Mouse (Mus musculus) liver, postnatal 0 days (tissue): ENCODE results near the gene Snu13. TPM values are rescaled to one million over a fixed set of nuclear protein-coding genes. Genes with fewer than 3 reads are reported as not detected.

ENCODE experiments used
- ATAC-seq: fragments of 200-750 bp; cut with Nextera tagmentation; 2 replicates; pipeline ENCODE4 v1.8.0; 2017; ENCODE audit warnings: mild to moderate bottlenecking, moderate library complexity
- DNase-seq: peaks from one replicate; pipeline ENCODE4 v3.0.0-alpha.2; 2016
- H3K27ac ChIP-seq: fragments of 300-500 bp; sonication (generic); 2 replicates; pipeline ENCODE4 v1.5.1; 2014; ENCODE audit warnings: antibody characterized with exemption, moderate library complexity, mild to moderate bottlenecking, low read depth
- H3K27me3 ChIP-seq: fragments of 300-500 bp; sonication (generic); 2 replicates; pipeline ENCODE4 v1.6.1; 2014; ENCODE audit warnings: low read length, control low read depth, mixed read lengths; ENCODE audit not compliant: insufficient read depth
- H3K36me3 ChIP-seq: fragments of 300-500 bp; sonication (generic); replicated peaks from 2 replicates; pipeline ENCODE4 v1.6.1; 2014; ENCODE audit warnings: mild to moderate bottlenecking, control low read depth, low read length, moderate library complexity, mixed read lengths; ENCODE audit not compliant: insufficient read depth
- H3K4me1 ChIP-seq: fragments of 300-500 bp; sonication (generic); 2 replicates; pipeline ENCODE4 v1.6.1; 2014; ENCODE audit warnings: antibody characterized with exemption, mild to moderate bottlenecking, control low read depth; ENCODE audit not compliant: insufficient read depth
- H3K4me2 ChIP-seq: fragments of 300-500 bp; sonication (generic); 2 replicates; pipeline ENCODE4 v1.6.1; 2014; ENCODE audit warnings: low read depth, mild to moderate bottlenecking, low read length, moderate library complexity, mixed read lengths
- H3K4me3 ChIP-seq: fragments of 300-500 bp; sonication (generic); 2 replicates; pipeline ENCODE4 v1.5.1; 2014; ENCODE audit warnings: low read depth, low read length
- H3K9ac ChIP-seq: fragments of 300-500 bp; sonication (generic); replicated peaks from 2 replicates; pipeline ENCODE4 v1.6.1; 2014; ENCODE audit warnings: mild to moderate bottlenecking, moderate library complexity
- H3K9me3 ChIP-seq: fragments of 300-500 bp; sonication (generic); 2 replicates; pipeline ENCODE4 v1.6.1; 2016; ENCODE audit warnings: mild to moderate bottlenecking, control low read depth, low read length, mixed read lengths
- CTCF ChIP-seq: sonication (generic); IDR thresholded peaks from 2 replicates; pipeline ENCODE4 v1.5.1; 2016; ENCODE audit warnings: antibody characterized with exemption, low read depth
- EP300 ChIP-seq: IDR thresholded peaks from 2 replicates; pipeline ENCODE4 v1.6.1; 2016; ENCODE audit warnings: antibody characterized with exemption, low read depth, mild to moderate bottlenecking
- WGBS: fragments of 180-500 bp; shearing (Covaris S2); extraction: QIAGEN DNeasy Blood & Tissue Kit; methylation state at CpG from one replicate; pipeline ENCODE4 v1.1.7; 2014; ENCODE audit not compliant: insufficient replicate concordance; 5-methylcytosine and 5-hydroxymethylcytosine counted together
- polyA plus RNA-seq: library from polyadenylated mRNA; unstranded; fragments of >200 nt; fragmentation: Nextera tagmentation; extraction: Ambion mirVana; gene quantifications from 2 replicates; pipeline ENCODE4 v1.2.1, GENCODE M21; 2015

The Snu13 gene
- polyA plus RNA-seq, 1 experiment from 2014 or later = 92.1 TPM

DNA sequence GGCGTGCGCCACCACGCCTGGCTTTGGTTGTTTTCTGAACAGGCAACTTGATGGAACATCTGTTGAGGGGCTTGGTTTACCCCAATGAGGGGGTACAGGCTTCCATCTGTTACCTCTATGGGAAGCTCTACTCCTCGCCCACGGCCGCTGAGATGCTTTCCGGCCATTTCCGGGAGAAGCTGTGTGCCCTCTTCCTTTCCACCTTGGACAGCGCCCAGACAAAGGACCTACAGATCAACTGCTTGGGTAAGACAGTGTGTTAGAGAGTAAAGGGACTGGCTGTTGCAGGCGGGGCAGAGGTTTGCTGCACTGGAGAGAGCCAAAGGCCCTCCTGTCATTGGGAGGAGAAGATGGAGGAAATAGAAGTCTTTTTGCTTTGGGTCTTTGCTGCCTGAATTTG is 32.5 kb upstream of the Snu13 start:
- Histone ChIP-seq H3K4me2 (no peak overlapping the region), H3K9ac (no peak overlapping the region), H3K9me3 (no peaks in the 10 kb centered on the region), H3K27ac (no peak overlapping the region), H3K4me3 (no peak overlapping the region), H3K36me3 (no peaks in the 10 kb centered on the region), H3K27me3 (0 out of 2 replicates have a peak, but pooled peaks cover 2% of the 10 kb centered on the region), H3K4me1 (no peaks in the 10 kb centered on the region)
- TF ChIP-seq EP300 = no peak
- TF ChIP-seq CTCF = no peak
- no peak for DNase-seq
- ATAC-seq = no peak
- 49% methylated on average over 10 of the region's 10 CpGs for WGBS

DNA sequence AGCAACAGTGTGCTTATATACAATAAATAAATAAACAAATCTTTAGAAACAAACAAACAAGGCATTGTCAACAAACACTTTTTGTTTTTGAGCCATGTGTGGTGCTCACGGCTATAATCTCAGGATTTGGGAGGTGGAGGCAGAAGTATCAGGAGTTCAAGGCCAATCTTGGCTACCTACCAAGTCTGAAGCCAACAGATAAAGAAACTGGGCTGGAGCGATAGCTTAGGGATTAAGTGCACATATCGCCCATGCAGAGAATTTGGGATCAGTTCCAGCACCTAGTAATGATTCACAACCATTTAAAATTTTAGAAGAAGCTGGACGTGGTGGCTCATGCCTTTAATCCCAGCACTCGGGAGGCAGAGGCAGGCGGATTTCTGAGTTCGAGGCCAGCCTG is 26.1 kb upstream of the Snu13 start:
- WGBS = 62% methylated on average over 7 of the region's 7 CpGs

GRCm38 (mm10) chr15:82071816-82072469 is 24.5 kb upstream of the Snu13 start:
- no peaks in the 10 kb centered on the region for H3K36me3 ChIP-seq
- TF ChIP-seq CTCF = no peak
- TF ChIP-seq EP300 = no peak
- H3K9me3 ChIP-seq = no peaks in the 10 kb centered on the region
- peaks cover 30% of the 10 kb centered on the region for H3K27me3 ChIP-seq
- H3K4me3 ChIP-seq = no peak overlapping the region
- no peak overlapping the region for H3K27ac ChIP-seq
- no peak overlapping the region for H3K4me2 ChIP-seq
- no peak overlapping the region for H3K9ac ChIP-seq
- 86% methylated on average over 26 of the region's 26 CpGs for WGBS
- DNase-seq (no peak), ATAC-seq (no peak)
- no peaks in the 10 kb centered on the region for H3K4me1 ChIP-seq

More for the DNA sequence above, 26.1 kb upstream of the Snu13 start:
- H3K9ac ChIP-seq = no peak overlapping the region
- H3K4me1 ChIP-seq = no peaks in the 10 kb centered on the region
- ATAC-seq (no peak), DNase-seq (no peak)
- H3K9me3 ChIP-seq = no peaks in the 10 kb centered on the region
- H3K27ac ChIP-seq = no peak overlapping the region
- H3K4me2 ChIP-seq = no peak overlapping the region
- H3K36me3 ChIP-seq = no peaks in the 10 kb centered on the region
- no peak overlapping the region for H3K4me3 ChIP-seq
- H3K27me3 ChIP-seq = peaks cover 30% of the 10 kb centered on the region
- TF ChIP-seq CTCF (no peak), EP300 (no peak)

GRCm38 (mm10) chr15:82069898-82070297 is 22.5 kb upstream of the Snu13 start, which contains the start of gene Mei1:
Gene Mei1 (plus strand): TSS chr15:82069996.
- H3K4me1 ChIP-seq = no peaks in the 10 kb centered on the region
- H3K4me3 ChIP-seq = no peak within 1 kb of the TSS
- no peaks in the 10 kb centered on the region for H3K36me3 ChIP-seq
- peaks cover 34% of the 10 kb centered on the region for H3K27me3 ChIP-seq
- no peak within 1 kb of the TSS for H3K27ac ChIP-seq
- DNase-seq (no peak), ATAC-seq (no peak)
- TF ChIP-seq EP300 = no peak
- TF ChIP-seq CTCF = no peak
- no peak within 1 kb of the TSS for H3K4me2 ChIP-seq
- no peak within 1 kb of the TSS for H3K9ac ChIP-seq
- H3K9me3 ChIP-seq = no peaks in the 10 kb centered on the region
- 21% methylated on average over 40 of the region's 40 CpGs for WGBS

DNA sequence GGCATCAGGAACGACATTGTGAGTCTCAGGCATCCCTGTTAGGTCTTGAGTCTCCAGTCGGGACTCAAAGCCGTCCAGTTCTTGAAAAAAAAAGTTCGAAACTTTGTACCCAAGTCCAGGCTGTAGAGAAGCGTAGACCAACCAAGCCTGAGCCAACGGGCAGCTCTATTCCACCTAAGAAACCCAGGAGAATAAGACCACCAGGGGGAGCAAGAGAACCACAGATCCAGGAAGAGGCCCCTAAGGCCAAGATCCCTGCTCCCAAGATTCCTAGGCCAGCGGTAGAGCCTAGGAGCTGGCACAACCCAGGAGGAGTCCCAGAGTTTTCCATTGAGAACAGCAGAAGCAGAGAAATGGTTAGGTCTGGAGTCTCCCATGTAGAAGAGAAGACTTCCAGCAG is 18.1 kb upstream of the Snu13 start:
- H3K27me3 ChIP-seq = peaks cover 28% of the 10 kb centered on the region
- H3K4me2 ChIP-seq = no peak overlapping the region
- H3K36me3 ChIP-seq = no peaks in the 10 kb centered on the region
- no peak overlapping the region for H3K4me3 ChIP-seq
- ATAC-seq (no peak), DNase-seq (peak; percentile 64)
- H3K9me3 ChIP-seq = no peaks in the 10 kb centered on the region
- no peaks in the 10 kb centered on the region for H3K4me1 ChIP-seq
- 10% methylated on average over 7 of the region's 7 CpGs for WGBS
- H3K27ac ChIP-seq = no peak overlapping the region
- TF ChIP-seq EP300 = no peak
- peak; percentile 84 for TF ChIP-seq CTCF
- H3K9ac ChIP-seq = no peak overlapping the region

DNA sequence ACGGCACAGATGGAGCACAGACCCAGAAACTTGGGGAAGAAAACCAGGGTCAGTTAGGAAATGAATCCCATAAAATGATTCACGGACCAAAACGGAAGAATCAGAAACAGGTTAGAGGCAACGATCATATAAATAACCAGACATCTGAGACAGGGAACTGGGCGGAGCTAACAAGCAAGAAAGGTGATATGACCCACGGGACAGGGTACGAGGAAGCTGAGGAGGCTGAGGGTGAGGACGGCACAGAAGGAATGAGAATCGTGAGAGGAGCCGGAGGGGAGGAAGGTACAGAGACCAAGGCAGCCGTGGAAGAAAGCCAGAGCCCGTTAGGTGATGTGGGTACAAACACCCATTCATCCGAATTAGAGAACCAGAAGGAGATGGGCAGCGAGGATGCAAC is 16.5 kb upstream of the Snu13 start:
- H3K27ac ChIP-seq = no peak overlapping the region
- no peak overlapping the region for H3K4me2 ChIP-seq
- 59% methylated on average over 14 of the region's 14 CpGs for WGBS
- H3K27me3 ChIP-seq = peaks cover 13% of the 10 kb centered on the region; the same call in 1 of the 2 replicates
- H3K36me3 ChIP-seq = no peaks in the 10 kb centered on the region
- no peak for DNase-seq
- no peak overlapping the region for H3K9ac ChIP-seq
- no peaks in the 10 kb centered on the region for H3K9me3 ChIP-seq
- H3K4me1 ChIP-seq = no peaks in the 10 kb centered on the region
- no peak overlapping the region for H3K4me3 ChIP-seq
- TF ChIP-seq CTCF (no peak), EP300 (no peak)
- no peak for ATAC-seq
